Mouse (Mus musculus) myocyte (in vitro differentiated cells): ENCODE data around the gene Odc1.

Experiments
- CEBPB ChIP-seq: IDR thresholded peaks from 2 replicates; pipeline ENCODE4 v1.6.1; 2011; ENCODE audit warnings: mild to moderate bottlenecking, moderate library complexity; ENCODE audit not compliant: poor library complexity, insufficient read depth, severe bottlenecking
- E2F4 ChIP-seq: IDR thresholded peaks from one replicate; pipeline ENCODE4 v1.6.1; 2011; ENCODE audit warnings: mild to moderate bottlenecking, control low read depth, moderate library complexity; ENCODE audit not compliant: insufficient read depth
- MAX ChIP-seq: IDR thresholded peaks from one replicate; pipeline ENCODE4 v1.6.1; 2011; ENCODE audit warnings: low read depth, mild to moderate bottlenecking, control low read depth
- MYOD1 ChIP-seq, 3 experiments: IDR thresholded peaks; one replicate each; pipeline ENCODE4 v1.6.1; 2011; ENCODE audit warnings: control low read depth in 2 of 3, low read depth in 2 of 3, mild to moderate bottlenecking in 2 of 3, moderate library complexity in 1 of 3; ENCODE audit not compliant: insufficient read length in 2 of 3, control insufficient read depth in 1 of 3
- MYOG ChIP-seq, 3 experiments: IDR thresholded peaks; one replicate each; pipeline ENCODE4 v1.6.1; 2011; ENCODE audit warnings: control low read depth in 2 of 3, low read depth in 2 of 3, mild to moderate bottlenecking in 2 of 3; ENCODE audit not compliant: insufficient read length in 2 of 3, control insufficient read depth in 1 of 3, insufficient read depth in 1 of 3
- POLR2A ChIP-seq: IDR thresholded peaks from one replicate; pipeline ENCODE4 v1.6.1; 2011; ENCODE audit warnings: low read depth, mild to moderate bottlenecking, control low read depth, moderate library complexity; ENCODE audit not compliant: insufficient read length
- POLR2AphosphoS2 ChIP-seq: IDR thresholded peaks from one replicate; pipeline ENCODE4 v1.6.1; 2011; ENCODE audit warnings: low read depth, control low read depth; ENCODE audit not compliant: insufficient read length
- TCF12 ChIP-seq: IDR thresholded peaks from one replicate; pipeline ENCODE4 v1.6.1; 2011; ENCODE audit warnings: mild to moderate bottlenecking, control low read depth; ENCODE audit not compliant: poor library complexity, insufficient read depth, severe bottlenecking
- USF1 ChIP-seq: IDR thresholded peaks from one replicate; pipeline ENCODE4 v1.6.1; 2011; ENCODE audit warnings: low read depth, mild to moderate bottlenecking, control low read depth, moderate library complexity

DNA sequence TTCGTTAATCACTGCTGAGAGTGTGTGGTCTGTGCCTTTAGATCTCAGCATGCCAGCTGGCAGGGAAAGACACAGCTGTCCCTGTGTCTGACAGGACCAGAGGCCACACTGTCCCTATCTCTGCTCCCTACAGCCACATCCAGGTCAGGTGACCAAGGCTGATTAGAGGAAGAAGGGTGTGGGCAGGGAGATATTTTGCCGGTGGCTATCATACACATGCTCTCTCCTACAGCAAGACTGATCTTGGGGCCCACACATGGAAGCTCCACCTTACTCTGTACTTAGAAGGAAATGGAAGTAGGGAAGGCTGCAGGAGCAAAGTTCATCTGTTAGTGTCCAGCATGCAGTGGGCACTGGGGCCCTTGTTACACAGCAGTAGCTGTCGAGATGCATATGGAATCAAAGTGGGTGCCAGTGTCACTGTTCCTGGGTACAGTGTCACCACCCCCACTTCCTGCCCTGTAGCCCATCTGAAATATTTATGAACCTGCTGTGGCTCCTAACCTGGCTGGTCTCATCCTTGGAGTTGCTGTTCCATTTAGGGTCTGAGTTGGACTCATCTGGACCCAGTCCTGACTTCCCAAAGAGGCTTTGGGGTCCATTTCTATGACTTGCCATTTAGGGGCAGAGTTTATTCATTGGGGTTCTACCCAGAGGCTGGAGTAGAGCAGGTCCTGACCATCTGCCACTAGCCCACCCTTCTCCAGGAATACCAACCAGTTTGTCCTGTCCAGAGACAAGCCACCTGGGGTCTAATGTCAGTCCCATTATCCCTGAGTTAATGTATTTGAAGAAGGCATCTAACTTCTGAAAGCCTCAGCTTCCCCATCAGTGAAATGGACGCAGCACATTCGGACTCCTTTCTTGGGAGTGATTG lies 38.2 kb upstream of the Odc1 start:
- TF ChIP-seq POLR2A (no peak), CEBPB (no peak), USF1 (no peak), E2F4 (no peak), MYOG (IDR thresholded peaks at IDR 0.05; ENCODE audit: control insufficient read depth in 1 of 3, insufficient read depth in 1 of 3, insufficient read length in 2 of 3, low read depth in 2 of 3) (no peak), TCF12 (no peak), MYOD1 (IDR thresholded peaks at IDR 0.05; ENCODE audit: control insufficient read depth in 1 of 3, insufficient read length in 2 of 3, low read depth in 2 of 3) (peak in 2 of 3 experiments; percentile 8 to 9), POLR2AphosphoS2 (no peak), MAX (no peak)
